Mouse (Mus musculus) spleen, adult 2 months (tissue): ENCODE results near the gene Slc6a19. TPM values are rescaled to one million over a fixed set of nuclear protein-coding genes. Genes with fewer than 3 reads are reported as not detected.

Experiments
- DNase-seq, 2 experiments: peaks; one replicate each; pipeline versions ENCODE4 v3.0.0 to v3.0.0-alpha.2; 2012 to 2021; ENCODE audit warnings: low spot score in 2 of 2, low read depth in 1 of 2
- H3K27ac ChIP-seq: fragments of 200-500 bp; 2 replicates; pipeline ENCODE4 v1.5.1; 2012; ENCODE audit warnings: low read length, inconsistent platforms; ENCODE audit not compliant: insufficient read depth
- H3K27me3 ChIP-seq: fragments of 200-500 bp; 2 replicates; pipeline ENCODE4 v1.6.1; 2012; ENCODE audit warnings: mild to moderate bottlenecking, moderate library complexity, low read length, inconsistent platforms; ENCODE audit not compliant: control insufficient read depth, insufficient read depth
- H3K36me3 ChIP-seq: fragments of 200-500 bp; 2 replicates; pipeline ENCODE4 v1.6.1; 2012; ENCODE audit warnings: mild to moderate bottlenecking, low read length, inconsistent platforms; ENCODE audit not compliant: control insufficient read depth, insufficient read depth
- H3K4me1 ChIP-seq: fragments of 200-500 bp; 2 replicates; pipeline ENCODE4 v1.6.1; 2011; ENCODE audit warnings: inconsistent platforms; ENCODE audit not compliant: control insufficient read depth, insufficient read depth, insufficient read length
- H3K4me3 ChIP-seq: fragments of 200-500 bp; 2 replicates; pipeline ENCODE4 v1.5.1; 2011; ENCODE audit warnings: mild to moderate bottlenecking, inconsistent platforms; ENCODE audit not compliant: insufficient read depth, insufficient read length; ENCODE audit errors: extremely low read depth
- CTCF ChIP-seq: fragments of 200-500 bp; IDR thresholded peaks from 2 replicates; pipeline ENCODE4 v1.5.1; 2011; ENCODE audit warnings: mild to moderate bottlenecking, inconsistent platforms; ENCODE audit not compliant: insufficient read depth, insufficient read length, insufficient replicate concordance; ENCODE audit errors: extremely low read depth
- POLR2A ChIP-seq: fragments of 200-500 bp; IDR thresholded peaks from 2 replicates; pipeline ENCODE4 v1.6.1; 2011; ENCODE audit warnings: low read depth, low read length, inconsistent platforms
- WGBS: fragments of 180-500 bp; shearing (Covaris S2); methylation state at CpG from one replicate; pipeline ENCODE4 v1.1.7; 2018; 5-methylcytosine and 5-hydroxymethylcytosine counted together
- polyA plus RNA-seq: library from polyadenylated mRNA; depleted of rRNA; stranded (reverse); fragments of >200 nt; gene quantifications from 2 replicates; pipeline ENCODE4 v1.2.3, GENCODE M21; 2012

Slc6a19 gene
- polyA plus RNA-seq, 1 experiment = 0.44 TPM

- WGBS = 9% methylated on average over 1 of the region's 1 CpGs
- Histone ChIP-seq H3K4me1 (no peaks in the 10 kb centered on the region), H3K27me3 (no peaks in the 10 kb centered on the region), H3K4me3 (no peak overlapping the region), H3K36me3 (no peaks in the 10 kb centered on the region), H3K27ac (no peak overlapping the region)
- TF ChIP-seq CTCF (no peak), POLR2A (no peak)
- no peak for DNase-seq
Measured at GRCm38 (mm10) chr13:73680394-73680793, 24.3 kb downstream of the Slc6a19 start.

DNA sequence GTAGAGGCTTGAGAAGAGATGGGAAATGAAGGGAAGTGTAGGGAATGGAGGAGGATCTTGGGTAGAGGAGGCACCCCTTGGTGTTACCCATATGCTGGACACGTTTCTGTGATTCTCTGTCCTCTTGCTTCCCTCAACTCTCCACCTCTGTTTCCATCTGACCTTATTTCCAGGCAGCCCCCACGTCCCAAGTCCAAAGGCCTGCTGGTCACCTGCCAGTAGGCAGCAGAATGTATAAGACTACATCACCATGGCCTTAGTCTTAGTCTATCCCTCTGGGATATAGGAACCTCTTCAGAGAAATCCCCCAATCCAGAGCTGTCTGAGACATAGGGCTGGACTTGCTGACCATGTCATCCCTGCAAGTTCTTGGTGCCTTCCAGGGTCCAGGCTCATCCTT lies 25.4 kb downstream of the Slc6a19 start:
- Histone ChIP-seq H3K36me3 (no peaks in the 10 kb centered on the region), H3K27ac (no peak overlapping the region), H3K27me3 (no peaks in the 10 kb centered on the region), H3K4me1 (no peaks in the 10 kb centered on the region), H3K4me3 (no peak overlapping the region)
- TF ChIP-seq CTCF (no peak), POLR2A (no peak)
- 64% methylated on average over 2 of the region's 2 CpGs for WGBS
- DNase-seq = no peak

GRCm38 (mm10) chr13:73677853-73678252 lies 26.8 kb downstream of the Slc6a19 start, which contains the start of gene Slc6a18:
Slc6a18 (minus strand) TSS chr13:73678023.
- no peaks in the 10 kb centered on the region for H3K36me3 ChIP-seq
- H3K27ac ChIP-seq = no peak within 1 kb of the TSS
- no peaks in the 10 kb centered on the region for H3K4me1 ChIP-seq
- no peak within 1 kb of the TSS for H3K4me3 ChIP-seq
- H3K27me3 ChIP-seq = no peaks in the 10 kb centered on the region
- no peak for DNase-seq
- WGBS = 86% methylated on average over 3 of the region's 3 CpGs
- TF ChIP-seq CTCF = no peak
- no peak for TF ChIP-seq POLR2A

GRCm38 (mm10) chr13:73675161-73675560 lies 29.5 kb downstream of the Slc6a19 start:
- DNase-seq = no peak
- Histone ChIP-seq H3K27me3 (no peaks in the 10 kb centered on the region), H3K4me1 (no peaks in the 10 kb centered on the region), H3K36me3 (no peaks in the 10 kb centered on the region), H3K4me3 (no peak overlapping the region), H3K27ac (no peak overlapping the region)
- WGBS = 94% methylated on average over 7 of the region's 7 CpGs
- TF ChIP-seq POLR2A = no peak
- TF ChIP-seq CTCF = no peak

DNA sequence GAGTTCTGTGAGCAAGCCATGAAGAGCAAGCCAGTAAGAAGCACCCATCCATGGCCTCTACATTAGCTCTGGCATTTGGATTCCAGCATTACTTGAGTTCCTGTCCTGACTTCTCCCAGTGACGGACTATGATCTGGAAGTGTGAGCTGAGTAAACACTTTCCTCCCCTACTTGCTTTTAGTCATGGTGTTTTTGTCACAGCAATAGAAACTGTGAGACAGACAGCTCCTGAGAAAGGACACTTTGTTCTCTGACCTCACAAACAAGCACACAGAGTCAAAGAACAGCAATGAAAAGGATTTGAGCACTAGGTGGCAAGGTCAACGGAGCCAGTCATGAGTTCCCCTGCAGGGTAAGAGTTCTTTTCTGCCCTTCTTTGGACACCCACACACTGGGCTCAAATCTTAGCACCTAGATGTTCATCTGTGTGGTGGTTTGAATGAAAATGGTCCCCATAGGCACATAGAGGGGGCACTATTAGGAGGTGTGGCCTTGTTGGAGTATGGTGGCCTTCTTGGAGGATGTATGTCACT lies 44.4 kb downstream of the Slc6a19 start:
- DNase-seq = no peak
- Histone ChIP-seq H3K4me3 (no peak overlapping the region), H3K27me3 (no peaks in the 10 kb centered on the region), H3K4me1 (no peaks in the 10 kb centered on the region), H3K27ac (no peak overlapping the region), H3K36me3 (no peaks in the 10 kb centered on the region)
- TF ChIP-seq CTCF (no peak), POLR2A (no peak)
- 90% methylated on average over 2 of the region's 2 CpGs for WGBS

DNA sequence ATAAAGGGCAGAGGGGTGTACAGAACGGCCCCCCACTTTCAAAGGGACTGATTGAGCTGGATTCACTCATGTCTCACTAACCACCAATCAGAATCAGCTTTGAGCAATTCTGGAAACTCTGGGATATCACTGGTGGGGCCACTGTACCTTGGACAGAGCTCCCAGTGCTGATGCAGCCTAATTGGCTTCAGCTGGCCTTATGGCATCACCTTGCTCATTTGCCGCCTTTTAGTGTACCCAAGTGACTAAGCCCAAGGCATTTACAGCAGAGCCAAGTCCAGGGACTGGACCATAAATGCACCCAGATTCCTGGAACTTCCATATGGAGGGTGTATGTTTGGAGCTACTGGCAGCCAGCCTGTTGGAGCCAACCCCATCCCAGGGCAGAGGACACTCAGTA lies 45.7 kb downstream of the Slc6a19 start:
- H3K4me1 ChIP-seq = no peaks in the 10 kb centered on the region
- H3K27me3 ChIP-seq = no peaks in the 10 kb centered on the region
- H3K4me3 ChIP-seq = no peak overlapping the region
- TF ChIP-seq POLR2A (no peak), CTCF (no peak)
- H3K27ac ChIP-seq = no peak overlapping the region
- WGBS = 63% methylated on average over 2 of the region's 2 CpGs
- no peak for DNase-seq
- H3K36me3 ChIP-seq = no peaks in the 10 kb centered on the region

DNA sequence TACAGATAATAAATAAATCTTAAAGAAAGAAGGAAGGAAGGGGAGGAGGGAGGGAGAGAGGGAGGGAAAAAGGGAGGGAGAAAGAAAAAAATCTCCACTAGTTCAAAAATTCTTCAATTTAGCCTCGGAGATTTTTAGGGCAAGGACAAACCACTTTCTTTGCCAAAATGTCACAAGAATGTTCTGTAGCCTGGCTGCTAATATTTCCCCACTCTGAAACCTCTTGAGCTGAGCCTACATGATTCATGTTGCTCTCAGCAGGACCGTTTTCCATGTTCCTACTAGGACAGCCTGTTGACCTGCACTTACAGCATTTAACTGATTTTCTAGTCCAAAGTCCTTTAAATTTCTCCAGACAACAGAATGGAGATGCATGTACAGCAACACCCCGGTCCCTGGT lies 49.7 kb downstream of the Slc6a19 start:
- WGBS = 66% methylated on average over 3 of the region's 3 CpGs
- TF ChIP-seq CTCF = no peak
- no peak for TF ChIP-seq POLR2A
- Histone ChIP-seq H3K27ac (no peak overlapping the region), H3K27me3 (no peaks in the 10 kb centered on the region), H3K4me1 (no peaks in the 10 kb centered on the region), H3K4me3 (no peak overlapping the region), H3K36me3 (no peaks in the 10 kb centered on the region)
- DNase-seq = no peak
